Mouse (Mus musculus): ENCODE measurements around the gene Afap1.
A peak's percentile ranks its signal among the peaks of the same experiment; 100 is the strongest.

Afap1 gene

GRCm38 (mm10) chr5:36040398-36041235 is 147.5 kb downstream of the Afap1 start:
- DNase-seq (ENCODE audit: low spot score) = peak; percentile 20

DNA sequence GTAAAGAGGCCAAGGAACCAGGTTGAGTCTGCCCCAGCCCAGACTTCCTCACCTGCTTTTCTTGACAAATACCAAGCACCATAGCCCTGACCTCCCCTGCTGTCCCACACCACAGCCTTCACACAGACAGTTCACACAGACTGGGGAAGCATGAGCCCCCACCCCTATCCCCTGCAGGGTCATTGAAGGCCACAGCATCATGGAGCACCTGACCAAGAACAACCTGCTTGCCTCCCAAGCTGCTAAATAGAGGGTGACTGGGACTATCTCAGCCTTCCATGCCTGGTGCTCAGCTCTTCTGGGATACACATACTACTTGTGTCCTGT is 148.1 kb downstream of the Afap1 start:
- DNase-seq (ENCODE audit: low spot score) = no peak

GRCm38 (mm10) chr5:36041756-36042155 is 148.6 kb downstream of the Afap1 start:
- DNase-seq (ENCODE audit: low spot score) = no peak

GRCm38 (mm10) chr5:36043154-36043553 is 150.0 kb downstream of the Afap1 start:
- no peak for DNase-seq (ENCODE audit: low spot score)
